Mouse (Mus musculus) cerebellum, postnatal 25 days (tissue): ENCODE measurements at regions not wholly inside any gene's neighbourhood (a gene's known extent, or its start where the extent isn't known, plus 50 kb on each side); places are given as distances from the start of the nearest gene placed in this dataset.

ENCODE experiments used
- DNase-seq, 2 experiments: peaks; one replicate each; pipeline ENCODE4 v3.0.0; 2021; ENCODE audit warnings: mixed read lengths in 2 of 2

DNA sequence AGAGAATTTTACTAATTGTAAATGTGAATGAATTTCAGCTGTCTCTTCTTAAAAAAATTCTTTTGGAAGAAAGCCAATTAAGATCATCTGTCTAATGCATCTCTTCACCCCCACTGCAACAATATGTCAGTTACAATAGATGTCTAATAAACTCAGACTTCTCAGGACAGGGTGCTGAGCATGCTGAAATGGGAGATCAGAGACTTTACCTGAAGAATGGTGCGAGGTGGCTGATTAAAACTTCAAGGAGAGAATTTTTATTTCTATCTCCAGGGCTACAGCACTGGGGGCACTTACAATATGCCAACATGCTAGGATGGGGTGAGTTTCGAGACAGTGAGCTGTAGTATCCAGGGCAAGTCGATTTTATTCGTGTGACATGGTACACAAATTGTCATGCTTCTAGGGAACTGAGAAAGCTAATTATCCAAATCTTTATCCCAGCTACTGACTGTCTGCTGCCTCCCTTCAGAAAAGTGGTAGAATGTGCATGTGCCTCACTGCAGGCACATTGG lies 449.0 kb upstream of the Fam92a start:
- DNase-seq: no peak

DNA sequence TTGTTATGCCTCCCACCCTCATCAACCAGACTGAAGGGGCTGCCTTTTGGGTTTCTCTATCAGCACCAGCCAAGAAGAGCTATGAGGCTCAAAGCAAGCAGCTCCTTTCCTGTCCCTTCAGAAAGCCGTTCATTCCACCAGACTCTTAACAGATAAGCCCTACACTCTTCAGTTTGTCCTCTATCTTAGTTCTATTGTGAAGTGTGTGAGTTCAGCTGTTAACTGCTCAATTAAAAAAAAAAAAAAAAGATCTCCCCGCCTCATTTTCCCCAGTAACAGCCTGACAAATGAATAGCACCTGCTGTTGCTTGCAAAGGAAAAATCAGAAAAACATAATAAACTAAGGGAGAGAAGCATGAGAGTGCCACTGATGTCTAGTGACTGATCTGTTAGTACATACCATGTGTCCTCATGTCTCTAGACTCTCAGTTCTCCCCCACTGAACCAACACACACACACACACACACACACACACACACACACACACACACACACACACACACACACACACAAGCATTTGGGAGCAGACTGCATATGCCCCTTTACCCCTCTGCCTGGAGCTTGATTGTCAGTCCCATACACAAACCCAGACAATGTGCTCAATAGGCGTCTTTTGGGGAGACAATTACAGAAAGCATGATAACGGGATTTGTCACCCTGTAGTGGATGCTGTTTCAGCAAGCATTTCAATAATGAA lies 448.4 kb upstream of the Fam92a start:
- no peak for DNase-seq

DNA sequence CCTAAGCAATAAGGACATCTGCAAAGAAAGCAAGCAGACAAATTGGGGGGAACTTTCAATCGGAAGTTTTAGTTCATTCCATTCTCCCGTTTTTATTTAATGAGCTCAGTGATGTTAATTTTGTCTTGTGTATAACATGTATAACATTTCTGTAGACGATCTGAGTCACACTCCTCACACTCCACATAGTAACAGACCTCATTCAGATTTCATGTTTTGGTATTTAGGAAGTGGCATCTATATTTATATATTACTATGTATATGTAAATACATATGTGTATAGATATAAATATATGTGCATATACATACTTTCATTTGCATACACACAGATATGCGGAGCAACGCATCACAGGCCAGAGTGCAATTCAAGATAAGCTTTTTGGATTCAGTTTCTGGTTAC lies 444.9 kb upstream of the Fam92a start:
- DNase-seq: no peak

GRCm38 (mm10) chr4:12611511-12611910 lies 439.7 kb upstream of the Fam92a start:
- peak in 1 of 2 experiments; percentile 26 for DNase-seq

DNA sequence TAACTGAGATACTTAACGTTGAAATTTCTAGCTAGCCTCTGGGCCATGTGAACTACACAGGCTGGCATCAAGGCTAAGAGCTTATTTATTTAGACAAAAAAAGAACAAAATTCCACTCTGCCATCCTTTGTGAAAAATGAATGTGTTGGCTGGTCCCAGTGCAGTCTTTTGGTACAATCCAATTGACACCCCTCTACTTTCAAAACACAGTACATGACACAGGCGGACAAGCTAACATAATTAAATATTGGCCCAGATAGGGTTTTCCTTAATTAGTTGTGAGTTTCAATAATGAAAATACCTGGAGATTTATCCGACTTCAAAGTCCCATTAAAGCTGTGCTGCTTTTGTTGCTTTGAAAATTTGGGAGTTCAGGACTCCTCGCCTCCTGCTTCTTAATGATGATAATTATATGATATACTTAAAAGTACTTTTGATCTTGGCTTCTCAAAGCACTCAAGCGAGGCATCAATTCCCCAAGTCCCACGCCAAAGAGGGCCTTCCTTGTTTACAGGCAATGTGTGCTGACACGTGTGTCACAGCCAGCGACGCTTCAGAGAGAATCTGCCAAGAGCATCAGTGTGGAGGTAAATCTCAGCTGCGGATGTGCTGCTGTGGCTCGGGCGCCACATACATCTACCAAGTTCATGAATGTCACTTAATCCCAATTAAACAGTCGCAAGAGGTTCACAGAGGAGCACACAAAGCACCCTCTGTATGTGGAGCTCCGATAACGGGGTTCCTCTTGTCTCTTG lies 429.5 kb upstream of the Fam92a start:
- DNase-seq: no peak

GRCm38 (mm10) chr4:12595801-12596515 lies 424.1 kb upstream of the Fam92a start:
- DNase-seq: no peak

GRCm38 (mm10) chr4:12592973-12593372 lies 421.2 kb upstream of the Fam92a start:
- no peak for DNase-seq

DNA sequence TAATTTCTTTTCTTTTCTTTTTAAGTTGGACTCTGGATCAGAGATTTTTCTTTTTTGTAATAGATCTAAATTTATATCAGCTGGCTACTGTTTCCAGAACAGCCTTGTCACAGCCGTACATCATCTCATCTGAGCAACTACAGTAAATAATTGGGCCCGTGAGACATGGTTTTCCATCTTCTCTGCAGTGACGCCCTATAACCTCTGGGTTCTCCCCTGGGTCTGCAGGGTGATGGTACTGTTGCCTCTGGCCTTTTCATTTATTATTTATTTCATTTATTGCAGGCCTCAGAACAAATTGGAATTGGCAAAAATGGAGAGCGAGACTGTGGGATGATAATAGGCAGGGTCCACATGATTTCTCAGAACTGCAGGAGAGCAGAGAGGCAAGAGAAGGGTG lies 406.3 kb upstream of the Fam92a start:
- DNase-seq: no peak

DNA sequence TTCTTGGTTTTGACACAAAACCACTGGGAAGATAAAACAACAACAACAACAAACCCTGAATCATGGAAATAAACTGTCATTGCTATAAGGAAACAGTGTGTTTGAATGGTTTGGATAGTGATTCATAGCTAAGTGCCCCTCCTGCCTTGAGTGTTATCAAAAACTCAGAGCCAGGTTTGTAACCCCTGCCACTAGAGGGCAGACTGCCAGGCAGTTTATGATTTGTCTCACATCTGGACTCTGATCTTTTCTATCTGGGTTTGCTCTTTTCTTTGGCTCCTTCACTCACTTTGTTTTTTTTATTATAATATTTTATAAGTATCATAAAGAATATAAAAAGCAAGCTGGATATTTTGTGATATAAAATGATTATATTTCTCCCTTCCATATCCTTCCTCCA lies 400.1 kb upstream of the Fam92a start:
- peak in 1 of 2 experiments; percentile 9 for DNase-seq

DNA sequence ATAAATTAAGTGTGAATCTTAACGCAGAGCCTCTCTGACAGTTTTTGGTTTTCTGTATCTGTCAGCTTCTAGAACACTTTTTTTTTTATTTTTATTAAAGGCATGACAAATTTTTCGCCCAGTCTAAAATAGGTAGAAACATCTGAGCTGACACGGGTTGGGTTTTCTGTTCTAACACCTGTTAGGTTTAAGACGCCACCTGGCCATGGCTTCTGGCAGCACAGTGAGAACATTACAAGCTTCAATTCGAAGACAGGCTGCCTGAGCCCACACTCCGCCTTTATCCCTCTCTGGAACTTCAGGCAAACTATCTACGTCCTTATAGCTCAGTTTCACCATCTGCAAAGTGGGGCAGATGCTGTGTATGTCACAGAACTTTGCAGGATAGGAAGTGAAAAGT lies 398.9 kb upstream of the Fam92a start:
- no peak for DNase-seq

GRCm38 (mm10) chr4:12567643-12568042 lies 395.8 kb upstream of the Fam92a start:
- no peak for DNase-seq

- no peak for DNase-seq
These were observed 391.2 kb upstream of the Fam92a start for GRCm38 (mm10) chr4:12563016-12563415.

DNA sequence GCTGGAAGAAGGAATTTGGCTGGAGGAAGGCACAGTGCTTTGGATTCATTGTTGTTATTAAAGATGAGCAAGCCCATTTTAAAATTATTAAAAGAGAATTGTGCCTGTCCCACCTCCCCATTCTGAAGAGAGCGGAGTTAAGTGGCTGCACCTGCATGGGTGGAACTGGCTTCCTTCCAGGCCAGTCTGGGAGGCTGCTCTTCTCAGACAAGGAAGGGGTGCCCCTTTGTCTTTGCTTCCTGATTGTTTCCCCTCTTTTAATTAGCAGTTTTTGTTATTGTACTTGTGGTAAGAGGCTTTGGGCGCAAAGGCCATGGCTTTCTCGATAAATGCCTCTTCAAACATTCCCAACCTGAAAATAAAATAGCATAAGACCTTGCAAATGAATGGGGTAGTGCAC lies 388.7 kb upstream of the Fam92a start:
- peak in 1 of 2 experiments; percentile 19 for DNase-seq

GRCm38 (mm10) chr4:12560015-12560414 lies 388.2 kb upstream of the Fam92a start:
- DNase-seq: no peak

GRCm38 (mm10) chr4:12557105-12557504 lies 385.3 kb upstream of the Fam92a start:
- no peak for DNase-seq

GRCm38 (mm10) chr4:12549265-12549664 lies 377.4 kb upstream of the Fam92a start:
- no peak for DNase-seq

DNA sequence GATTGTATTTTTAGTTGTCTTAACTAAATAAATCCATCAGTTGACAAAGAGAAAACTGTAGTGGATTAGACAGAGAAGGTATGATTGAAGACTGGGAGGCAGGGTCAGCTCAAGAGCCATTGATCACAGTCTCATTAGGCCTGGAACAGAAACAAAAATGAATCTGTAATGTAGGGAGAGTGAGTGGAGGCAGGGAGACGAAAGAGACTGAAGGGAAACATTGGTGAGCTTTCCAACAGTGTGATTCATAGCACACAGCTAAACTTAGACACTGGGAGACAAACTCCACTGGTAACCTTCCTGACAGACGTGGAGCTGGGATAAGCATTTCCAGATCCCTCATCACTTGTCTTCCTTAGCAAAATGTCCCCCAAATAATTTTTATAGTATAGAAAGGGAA lies 372.1 kb upstream of the Fam92a start:
- DNase-seq: no peak

DNA sequence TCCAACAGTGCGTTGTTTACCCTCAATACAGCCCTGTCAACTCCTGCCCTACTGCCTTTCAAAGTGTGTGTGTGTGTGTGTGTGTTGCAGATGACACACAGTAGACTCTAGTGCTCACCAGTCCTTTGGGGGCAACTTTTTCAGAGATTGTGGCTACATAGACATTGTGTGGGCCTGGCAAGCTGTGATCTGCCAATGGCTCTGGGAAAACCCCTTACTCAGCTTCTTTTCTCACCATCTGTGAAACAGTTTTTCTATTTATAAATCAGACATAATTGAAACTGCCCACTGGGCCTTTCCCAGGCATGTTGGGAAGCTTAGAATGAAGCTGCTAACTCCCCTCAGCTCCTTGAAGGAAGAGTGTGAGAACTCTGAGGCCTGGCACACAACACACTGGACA lies 369.7 kb upstream of the Fam92a start:
- no peak for DNase-seq

DNA sequence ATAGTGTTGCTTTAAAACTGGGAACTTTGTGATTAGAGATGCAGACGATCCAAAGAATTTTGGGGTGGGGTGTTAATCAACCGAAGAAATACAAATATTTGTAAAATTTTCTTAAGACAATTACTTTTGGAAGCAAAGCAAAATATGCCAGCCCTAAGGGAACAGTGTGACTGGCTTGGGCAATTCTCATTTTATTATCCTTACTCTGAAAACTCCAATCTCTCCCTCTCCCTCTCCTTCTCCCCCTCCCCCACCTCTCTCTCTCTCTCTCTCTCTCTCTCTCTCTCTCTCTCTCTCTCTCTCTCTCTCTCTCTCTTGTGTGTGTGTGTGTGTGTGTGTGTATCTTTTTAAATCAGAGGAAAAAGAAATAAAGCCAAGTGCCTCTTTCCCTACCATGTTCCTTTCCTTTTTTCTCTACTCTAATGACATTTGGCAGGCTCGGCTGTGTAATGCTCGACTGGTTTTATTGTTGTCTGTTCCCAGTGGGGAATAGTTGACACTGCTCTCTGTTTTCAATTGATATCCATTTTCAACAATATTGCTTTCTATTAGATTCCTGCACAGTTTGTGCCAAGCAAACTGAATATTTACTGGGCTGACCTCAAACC lies 367.5 kb upstream of the Fam92a start:
- peak in 1 of 2 experiments; percentile 20 for DNase-seq

GRCm38 (mm10) chr4:12538694-12539121 lies 366.9 kb upstream of the Fam92a start:
- DNase-seq: peak; percentile 65 to 76

DNA sequence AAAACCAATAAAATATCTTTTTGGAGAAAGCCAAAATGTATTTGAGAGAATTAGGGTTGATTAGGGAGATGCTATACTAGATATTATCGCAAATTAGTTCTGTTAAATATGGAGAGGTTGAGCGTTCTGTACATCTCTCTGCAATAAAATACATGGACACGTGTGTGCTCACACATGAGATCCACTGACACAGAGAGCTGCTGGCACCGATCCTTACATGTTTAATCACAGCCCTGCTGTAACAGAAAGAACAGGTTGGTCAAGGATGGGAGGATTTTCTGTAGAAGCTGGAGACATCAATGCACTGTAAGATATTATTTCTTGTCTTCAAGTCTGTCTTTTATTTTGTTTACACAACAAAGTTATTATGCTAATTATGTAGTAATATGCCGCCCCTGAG lies 366.2 kb upstream of the Fam92a start:
- no peak for DNase-seq

- no peak for DNase-seq
These were observed 362.3 kb upstream of the Fam92a start for GRCm38 (mm10) chr4:12534151-12534550.

DNA sequence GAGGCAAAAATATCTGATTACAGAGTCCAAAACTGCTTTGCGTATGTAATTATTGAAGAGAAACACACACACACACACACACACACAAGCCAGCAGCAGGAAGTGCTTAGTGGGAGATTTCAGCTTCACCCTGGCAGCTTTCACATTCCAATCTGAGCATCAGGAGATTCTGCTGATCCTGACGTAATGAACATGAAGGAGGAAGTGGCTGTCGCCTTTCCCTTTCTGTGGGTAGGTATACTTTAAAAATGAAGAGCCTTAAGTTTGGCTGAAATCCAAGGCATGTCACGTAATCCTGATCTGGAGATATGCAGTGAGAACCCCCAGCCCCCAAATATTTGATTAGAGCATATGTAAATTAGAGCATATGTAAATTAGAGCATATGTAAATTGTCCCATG lies 361.1 kb upstream of the Fam92a start:
- no peak for DNase-seq
